29 mouse cellular contexts compared by ENCODE assay signal in genomic region chr7:124668058-124668457, GRCm38 (mm10).
DNase-seq lines count a peak whose midpoint lies in the region; ATAC-seq and TF ChIP-seq lines count a peak whose summit lies in the region.
"Had no signal": no experiment of that assay in that cellular context is flagged by ENCODE, and none has a peak within 500 bp of the region (broad histone marks: within the 10 kb centered on the region; RNA-seq: fewer than 3 reads in every experiment).

No protein-coding gene starts in this region.

- H3K27me3 ChIP-seq in kidney, postnatal 0 days (ENCODE audit: insufficient read depth, low read length) = no peaks in the 10 kb centered on the region
- no peaks in the 10 kb centered on the region for H3K27me3 ChIP-seq in kidney, embryonic 16.5 days (ENCODE audit: insufficient read depth, low read length)
- no peaks in the 10 kb centered on the region for H3K27me3 ChIP-seq in lung, embryonic 14.5 days (ENCODE audit: insufficient read depth, low read length)
- no peaks in the 10 kb centered on the region for H3K27me3 ChIP-seq in C2C12 (ENCODE audit: control insufficient read depth, insufficient read depth, insufficient read length)
- H3K27me3 ChIP-seq: embryonic facial prominence, embryonic 13.5 days; embryonic facial prominence, embryonic 15.5 days; Patski had no signal

- no peak overlapping the region for H3K27ac ChIP-seq in kidney, postnatal 0 days
- H3K27ac ChIP-seq in kidney, embryonic 16.5 days (ENCODE audit: low read length) = no peak overlapping the region
- H3K27ac ChIP-seq in lung, embryonic 14.5 days (ENCODE audit: low read depth) = no peak overlapping the region
- H3K27ac ChIP-seq: embryonic facial prominence, embryonic 13.5 days; embryonic facial prominence, embryonic 15.5 days; forebrain, embryonic 10.5 days; forebrain, embryonic 12.5 days had no signal

- H3K36me3 ChIP-seq in kidney, postnatal 0 days (ENCODE audit: insufficient read depth, low read length) = no peaks in the 10 kb centered on the region
- no peaks in the 10 kb centered on the region for H3K36me3 ChIP-seq in kidney, embryonic 16.5 days (ENCODE audit: insufficient read depth, low read length)
- H3K36me3 ChIP-seq in lung, embryonic 14.5 days (ENCODE audit: insufficient read depth) = no peaks in the 10 kb centered on the region
- H3K36me3 ChIP-seq in C2C12 (ENCODE audit: control insufficient read depth, insufficient read depth) = no peaks in the 10 kb centered on the region
- H3K36me3 ChIP-seq: embryonic facial prominence, embryonic 13.5 days; embryonic facial prominence, embryonic 15.5 days; forebrain, embryonic 10.5 days; forebrain, embryonic 12.5 days; G1E had no signal

- no peak overlapping the region for H3K4me3 ChIP-seq in kidney, postnatal 0 days (replicated peaks; ENCODE audit: low read depth, low read length)
- H3K4me3 ChIP-seq in kidney, embryonic 16.5 days (ENCODE audit: low read length) = no peak overlapping the region
- no peak overlapping the region for H3K4me3 ChIP-seq in lung, embryonic 14.5 days (ENCODE audit: low read depth, low read length)
- H3K4me3 ChIP-seq in C2C12 (ENCODE audit: insufficient read depth, poor library complexity, severe bottlenecking) = no peak overlapping the region
- H3K4me3 ChIP-seq: embryonic facial prominence, embryonic 13.5 days; embryonic facial prominence, embryonic 15.5 days; erythroblast, embryonic 14.5 days; forebrain, embryonic 10.5 days; forebrain, embryonic 12.5 days had no signal

- H3K79me3 ChIP-seq in C2C12 (ENCODE audit: low read depth) = no peaks in the 10 kb centered on the region

- no peak overlapping the region for H3ac ChIP-seq in C2C12 (ENCODE audit: control insufficient read depth, insufficient read length, low read depth)

- no peak for ATAC-seq in kidney, postnatal 0 days (replicated peaks; ENCODE audit: low FRiP score, low read depth)
- ATAC-seq in kidney, embryonic 16.5 days (ENCODE audit: low FRiP score, low TSS enrichment) = no peak
- ATAC-seq in lung, embryonic 14.5 days (ENCODE audit: insufficient read depth) = peak; percentile 44; the same call in 1 of the 2 replicates
- ATAC-seq: activated CD4-positive, CD25-positive, alpha-beta regulatory T cell, adult 4 months; CD4-positive, CD25-positive, alpha-beta regulatory T cell, adult 4 months; forebrain, embryonic 14.5 days; forebrain, embryonic 16.5 days; Patski had no signal

- no peaks in the 10 kb centered on the region for H3K79me2 ChIP-seq in C2C12 (ENCODE audit: control insufficient read depth, insufficient read depth)

- TF ChIP-seq CTCF in kidney, postnatal 0 days (IDR thresholded peaks at IDR 0.05; ENCODE audit: low read depth) = no peak
- TF ChIP-seq CTCF in lung, embryonic 14.5 days (IDR thresholded peaks at IDR 0.05; ENCODE audit: low read depth) = no peak
- TF ChIP-seq CTCF in C2C12 (IDR thresholded peaks at IDR 0.05; ENCODE audit: control insufficient read depth, insufficient read depth, insufficient read length) = no peak
- no peak for TF ChIP-seq CTCF in brain, embryonic 14.5 days (IDR thresholded peaks at IDR 0.05; ENCODE audit: borderline replicate concordance, extremely low read depth, insufficient read depth, insufficient read length)

- 28% methylated on average over 4 of the region's 4 CpGs for WGBS in kidney, postnatal 0 days
- WGBS in kidney, embryonic 16.5 days = 47% methylated on average over 4 of the region's 4 CpGs
- 46% methylated on average over 4 of the region's 4 CpGs for WGBS in lung, embryonic 14.5 days

- DNase-seq in kidney, postnatal 0 days (ENCODE audit: low spot score) = peak; percentile 36
- peak; percentile 69 for DNase-seq in lung, embryonic 14.5 days
- no peak for DNase-seq in lung, adult 18-20 months
- DNase-seq in brain, embryonic 14.5 days (ENCODE audit: low read depth) = peak; percentile 24
- no peak for DNase-seq in layer of hippocampus, postnatal 10 days (ENCODE audit: low spot score in 2 of 2)
- DNase-seq in urinary bladder, postnatal 10 days (ENCODE audit: low spot score) = no peak
- DNase-seq: adrenal gland, adult 8-10 months; adrenal gland, postnatal 14 days; adrenal gland, postnatal 36 days; cerebellum, adult 11 months; cerebellum, adult 18-20 months; cerebellum, adult 8-10 months; cerebellum, adult 9-11 months; cerebellum, postnatal 14 days; cerebellum, postnatal 36 days; embryo, embryonic 11 days had no signal

- no peak overlapping the region for H3K4me2 ChIP-seq in kidney, postnatal 0 days (ENCODE audit: low read length)
- no peak overlapping the region for H3K4me2 ChIP-seq in kidney, embryonic 16.5 days (replicated peaks; ENCODE audit: low read depth, low read length)
- H3K4me2 ChIP-seq in lung, embryonic 14.5 days = no peak overlapping the region
- H3K4me2 ChIP-seq: embryonic facial prominence, embryonic 13.5 days; embryonic facial prominence, embryonic 15.5 days; forebrain, embryonic 12.5 days had no signal

- H3K9me3 ChIP-seq in kidney, postnatal 0 days (replicated peaks; ENCODE audit: low read length) = no peaks in the 10 kb centered on the region
- H3K9me3 ChIP-seq in kidney, embryonic 16.5 days (ENCODE audit: low read length) = no peaks in the 10 kb centered on the region
- no peaks in the 10 kb centered on the region for H3K9me3 ChIP-seq in lung, embryonic 14.5 days (ENCODE audit: low read depth, low read length)
- H3K9me3 ChIP-seq: embryonic facial prominence, embryonic 13.5 days; embryonic facial prominence, embryonic 15.5 days; forebrain, embryonic 10.5 days; forebrain, embryonic 12.5 days had no signal

- TF ChIP-seq POLR2A in brain, embryonic 14.5 days (IDR thresholded peaks at IDR 0.05; ENCODE audit: borderline replicate concordance, extremely low read depth, insufficient read depth, insufficient read length, poor library complexity, severe bottlenecking) = no peak

- no peaks in the 10 kb centered on the region for H3K4me1 ChIP-seq in kidney, postnatal 0 days (replicated peaks; ENCODE audit: insufficient read depth, low read length)
- H3K4me1 ChIP-seq in kidney, embryonic 16.5 days (ENCODE audit: insufficient read depth, low read length) = peaks cover 8% of the 10 kb centered on the region
- no peaks in the 10 kb centered on the region for H3K4me1 ChIP-seq in lung, embryonic 14.5 days (ENCODE audit: insufficient read depth)
- H3K4me1 ChIP-seq: embryonic facial prominence, embryonic 15.5 days had no signal

- no peak overlapping the region for H3K9ac ChIP-seq in kidney, postnatal 0 days (ENCODE audit: low read depth, low read length)
- no peak overlapping the region for H3K9ac ChIP-seq in kidney, embryonic 16.5 days (replicated peaks; ENCODE audit: low read length)
- no peak overlapping the region for H3K9ac ChIP-seq in lung, embryonic 14.5 days
- H3K9ac ChIP-seq: embryonic facial prominence, embryonic 13.5 days; embryonic facial prominence, embryonic 15.5 days; forebrain, embryonic 12.5 days had no signal

TF ChIP-seq in C2C12, 6 proteins besides CTCF, POLR2A, EP300 and RAD21:
- TF ChIP-seq MYOD1 (IDR thresholded peaks at IDR 0.05; ENCODE audit: control insufficient read depth, insufficient read length, low read depth) (no peak), MAX (IDR thresholded peaks at IDR 0.05) (peak; percentile 50), USF1 (IDR thresholded peaks at IDR 0.05; ENCODE audit: low read depth) (no peak), MYOG (IDR thresholded peaks at IDR 0.05; ENCODE audit: control insufficient read depth, extremely low read depth, insufficient read length) (no peak)
TF ChIP-seq in C2C12: peak in this region for 1.

Comparison
In these comparisons a context has a peak if more than half of its experiments do, and no peak if none do; other contexts are left out.
1. DNase-seq: peak in kidney, postnatal 0 days (single experiment), lung, embryonic 14.5 days (single experiment) and brain, embryonic 14.5 days (single experiment); none in lung, adult 18-20 months (0 of 2), layer of hippocampus, postnatal 10 days (0 of 2) and urinary bladder, postnatal 10 days (single experiment).